Mouse (Mus musculus) inflammation-experienced regulatory T-cells, adult 16 weeks (primary cell): ENCODE results near the gene Bod1l. TPM values are rescaled to one million over a fixed set of nuclear protein-coding genes. Genes with fewer than 3 reads are reported as not detected.

ENCODE experiments used
- polyA plus RNA-seq: library from polyadenylated mRNA; unstranded; fragments of 100-300 nt; shearing (Covaris generic); gene quantifications from one replicate; pipeline ENCODE4 v1.2.1, GENCODE M21; 2017

Gene Bod1l
- polyA plus RNA-seq: 15.8 TPM

DNA sequence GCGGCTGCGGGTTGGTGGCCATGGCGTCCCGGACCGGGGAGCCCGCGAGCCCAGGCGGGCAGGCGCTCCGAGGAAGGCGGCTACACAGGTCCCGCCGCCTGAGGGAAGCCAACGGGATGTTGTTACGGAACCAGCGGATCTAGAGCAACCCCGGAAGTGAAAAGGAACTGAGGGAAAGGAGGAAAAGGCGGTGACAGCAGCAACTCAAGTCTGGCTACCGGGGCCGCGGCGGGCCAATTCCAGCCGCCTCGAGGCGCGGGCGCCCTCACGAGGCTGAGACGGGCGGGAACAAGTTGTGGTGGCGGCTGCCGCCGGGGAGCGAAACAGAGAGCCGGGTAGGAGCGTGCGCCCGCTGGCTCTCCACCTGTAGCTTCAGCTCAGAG is at the start of gene Bod1l:
TSS of gene Bod1l (minus strand) at position 169 of the 383 bp plus-strand sequence.

GRCm38 (mm10) chr5:41763731-41764721 is 80.1 kb downstream of the Bod1l start, which contains the start of gene Nkx3-2:
Gene Nkx3-2 (minus strand): TSS chr5:41764501.

Other genes with a start within 250 kb of the Bod1l start
- gene Rab28, start 136.2 kb downstream of the Bod1l start, polyA plus RNA-seq: 44.8 TPM
- gene Nkx3-2, start 79.8 kb downstream of the Bod1l start, polyA plus RNA-seq: not detected
- gene Gm16223, start 223.6 kb upstream of the Bod1l start, polyA plus RNA-seq: not detected